Mouse (Mus musculus) liver, postnatal 0 days (tissue): ENCODE data around the gene Gse1.

Experiments
- CTCF ChIP-seq: sonication (generic); IDR thresholded peaks from 2 replicates; pipeline ENCODE4 v1.5.1; 2016; ENCODE audit warnings: antibody characterized with exemption, low read depth
- EP300 ChIP-seq: IDR thresholded peaks from 2 replicates; pipeline ENCODE4 v1.6.1; 2016; ENCODE audit warnings: antibody characterized with exemption, low read depth, mild to moderate bottlenecking

GRCm38 (mm10) chr8:120489142-120489754 is 261.0 kb downstream of the Gse1 start:
- TF ChIP-seq EP300, result no peak
- TF ChIP-seq CTCF, result no peak
